Mouse (Mus musculus): ENCODE data around the gene Pclo. TPM values are rescaled to one million over a fixed set of nuclear protein-coding genes. Genes with fewer than 3 reads are reported as not detected.

Pclo gene
- total and polyA plus RNA-seq, 3 experiments: 0.13 to 0.25 (median 0.14) TPM

DNA sequence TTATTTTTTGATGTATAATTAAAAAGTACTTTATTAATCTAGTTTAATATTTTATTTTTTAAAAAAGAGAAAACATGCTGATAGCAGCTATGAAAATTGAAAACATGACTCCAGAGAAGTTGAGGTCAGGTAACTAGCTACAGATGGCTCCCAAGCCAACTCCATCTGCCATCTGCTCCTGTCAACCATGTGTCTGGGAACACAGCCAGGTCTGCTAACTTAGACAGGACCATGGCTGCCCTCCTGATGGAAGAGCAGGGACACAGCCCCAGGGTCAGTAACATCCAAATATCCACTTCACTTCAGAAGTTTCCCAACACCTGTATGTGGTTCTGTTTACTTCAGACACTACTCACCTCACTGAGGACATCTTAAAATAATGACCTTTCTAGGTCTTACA lies 236.2 kb downstream of the Pclo start:
- H3K27ac ChIP-seq: no peak overlapping the region
- no peaks in the 10 kb centered on the region for H3K4me1 ChIP-seq (ENCODE audit: control insufficient read depth, insufficient read depth, low read length)
- intact Hi-C loops (cut with DNase I): no loop called here
- H3K9ac ChIP-seq (ENCODE audit: low read depth, low read length): no peak overlapping the region
- no peaks in the 10 kb centered on the region for H3K27me3 ChIP-seq (ENCODE audit: control insufficient read depth, insufficient read depth, low read length)
- H3K36me3 ChIP-seq (ENCODE audit: control insufficient read depth, insufficient read depth, low read length): no peaks in the 10 kb centered on the region
- DNase-seq: no peak
- H3K4me3 ChIP-seq: no peak overlapping the region
- TF ChIP-seq POLR2A (IDR thresholded peaks at IDR 0.05; ENCODE audit: insufficient read depth, low read depth, low read length) (no peak), CTCF (IDR thresholded peaks at IDR 0.05) (no peak), EP300 (IDR thresholded peaks at IDR 0.05; ENCODE audit: insufficient read depth, low read depth, low read length) (no peak)
- H3K79me2 ChIP-seq (replicated peaks; ENCODE audit: control insufficient read depth, insufficient read depth, low read length): no peaks in the 10 kb centered on the region

- 77% methylated on average over 11 of the region's 11 CpGs for WGBS
Measured at GRCm38 (mm10) chr5:14766686-14767085, 252.0 kb downstream of the Pclo start.

GRCm38 (mm10) chr5:14782362-14783082 lies 267.8 kb downstream of the Pclo start:
- Histone ChIP-seq H3K9ac (ENCODE audit: low read depth, low read length) (no peak overlapping the region), H3K27ac (no peak overlapping the region), H3K4me1 (ENCODE audit: control insufficient read depth, insufficient read depth, low read length) (no peaks in the 10 kb centered on the region), H3K4me3 (no peak overlapping the region), H3K36me3 (ENCODE audit: control insufficient read depth, insufficient read depth, low read length) (no peaks in the 10 kb centered on the region), H3K27me3 (ENCODE audit: control insufficient read depth, insufficient read depth, low read length) (no peaks in the 10 kb centered on the region), H3K79me2 (replicated peaks; ENCODE audit: control insufficient read depth, insufficient read depth, low read length) (no peaks in the 10 kb centered on the region)
- TF ChIP-seq EP300 (IDR thresholded peaks at IDR 0.05; ENCODE audit: insufficient read depth, low read depth, low read length): no peak
- no peak for TF ChIP-seq CTCF (IDR thresholded peaks at IDR 0.05)
- TF ChIP-seq POLR2A (IDR thresholded peaks at IDR 0.05; ENCODE audit: insufficient read depth, low read depth, low read length): no peak
- intact Hi-C loops (cut with DNase I): no loop called here
- 34% methylated on average over 1 of the region's 1 CpGs for WGBS
- no peak for DNase-seq

More at GRCm38 (mm10) chr5:14766686-14767085, 252.0 kb downstream of the Pclo start:
- no peaks in the 10 kb centered on the region for H3K79me2 ChIP-seq (replicated peaks; ENCODE audit: control insufficient read depth, insufficient read depth, low read length)
- intact Hi-C loops (cut with DNase I): no loop called here
- H3K27ac ChIP-seq: no peak overlapping the region
- DNase-seq: no peak
- no peaks in the 10 kb centered on the region for H3K4me1 ChIP-seq (ENCODE audit: control insufficient read depth, insufficient read depth, low read length)
- no peaks in the 10 kb centered on the region for H3K36me3 ChIP-seq (ENCODE audit: control insufficient read depth, insufficient read depth, low read length)
- H3K9ac ChIP-seq (ENCODE audit: low read depth, low read length): no peak overlapping the region
- H3K4me3 ChIP-seq: no peak overlapping the region
- TF ChIP-seq EP300 (IDR thresholded peaks at IDR 0.05; ENCODE audit: insufficient read depth, low read depth, low read length): no peak
- no peak for TF ChIP-seq POLR2A (IDR thresholded peaks at IDR 0.05; ENCODE audit: insufficient read depth, low read depth, low read length)
- TF ChIP-seq CTCF (IDR thresholded peaks at IDR 0.05): no peak
- H3K27me3 ChIP-seq (ENCODE audit: control insufficient read depth, insufficient read depth, low read length): no peaks in the 10 kb centered on the region

GRCm38 (mm10) chr5:14793891-14794290 lies 279.2 kb downstream of the Pclo start:
- H3K79me2 ChIP-seq (replicated peaks; ENCODE audit: control insufficient read depth, insufficient read depth, low read length): no peaks in the 10 kb centered on the region
- H3K9ac ChIP-seq (ENCODE audit: low read depth, low read length): no peak overlapping the region
- no peak overlapping the region for H3K27ac ChIP-seq
- no peaks in the 10 kb centered on the region for H3K36me3 ChIP-seq (ENCODE audit: control insufficient read depth, insufficient read depth, low read length)
- no peak for TF ChIP-seq EP300 (IDR thresholded peaks at IDR 0.05; ENCODE audit: insufficient read depth, low read depth, low read length)
- TF ChIP-seq CTCF (IDR thresholded peaks at IDR 0.05): no peak
- TF ChIP-seq POLR2A (IDR thresholded peaks at IDR 0.05; ENCODE audit: insufficient read depth, low read depth, low read length): no peak
- no peaks in the 10 kb centered on the region for H3K27me3 ChIP-seq (ENCODE audit: control insufficient read depth, insufficient read depth, low read length)
- no peaks in the 10 kb centered on the region for H3K4me1 ChIP-seq (ENCODE audit: control insufficient read depth, insufficient read depth, low read length)
- H3K4me3 ChIP-seq: no peak overlapping the region
- 81% methylated on average over 9 of the region's 9 CpGs for WGBS
- intact Hi-C loops (cut with DNase I): no loop called here
- DNase-seq: no peak

GRCm38 (mm10) chr5:14807136-14807535 lies 292.4 kb downstream of the Pclo start:
- no peak overlapping the region for H3K27ac ChIP-seq
- 2% methylated on average over 6 of the region's 6 CpGs for WGBS
- intact Hi-C loops (cut with DNase I): no loop called here
- H3K9ac ChIP-seq (ENCODE audit: low read depth, low read length): no peak overlapping the region
- TF ChIP-seq CTCF (IDR thresholded peaks at IDR 0.05) (peak; percentile 63), EP300 (IDR thresholded peaks at IDR 0.05; ENCODE audit: insufficient read depth, low read depth, low read length) (no peak)
- H3K4me3 ChIP-seq: no peak overlapping the region
- no peaks in the 10 kb centered on the region for H3K36me3 ChIP-seq (ENCODE audit: control insufficient read depth, insufficient read depth, low read length)
- H3K4me1 ChIP-seq (ENCODE audit: control insufficient read depth, insufficient read depth, low read length): no peaks in the 10 kb centered on the region
- H3K27me3 ChIP-seq (ENCODE audit: control insufficient read depth, insufficient read depth, low read length): no peaks in the 10 kb centered on the region
- no peak for DNase-seq
- H3K79me2 ChIP-seq (replicated peaks; ENCODE audit: control insufficient read depth, insufficient read depth, low read length): no peaks in the 10 kb centered on the region

DNA sequence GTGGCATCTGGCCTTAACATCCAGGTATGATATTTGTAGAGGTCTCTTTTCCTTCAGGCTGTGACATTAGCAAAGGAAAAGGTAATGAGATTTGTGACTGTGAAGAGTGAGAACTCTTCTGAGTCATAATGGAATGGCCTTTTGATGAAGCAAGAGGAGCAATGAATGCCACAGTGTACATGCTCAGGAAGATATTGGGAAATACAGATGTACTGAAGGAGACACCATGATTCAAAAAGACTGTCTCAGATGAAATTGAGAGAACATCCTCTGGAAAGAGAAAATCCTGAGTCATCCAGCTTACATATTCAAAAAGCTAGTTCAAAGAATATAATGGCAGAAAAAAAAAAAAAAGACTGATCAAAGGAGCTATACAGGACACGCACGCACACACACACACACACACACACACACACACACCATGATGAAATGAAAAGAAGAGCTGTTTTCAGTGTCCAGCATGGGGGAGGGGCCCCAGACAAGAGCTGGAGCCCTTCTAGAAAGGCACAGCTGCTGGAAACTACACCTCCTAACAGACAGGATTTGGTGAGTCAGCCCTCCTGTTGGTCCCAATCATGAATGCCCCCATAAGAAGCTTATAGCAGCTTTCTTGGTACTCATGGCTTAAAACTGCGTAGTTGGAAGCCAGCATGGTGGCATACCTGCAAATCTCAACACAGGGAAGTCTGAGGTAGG lies 318.6 kb downstream of the Pclo start:
- intact Hi-C loops (cut with DNase I): no loop called here
- no peak overlapping the region for H3K27ac ChIP-seq
- DNase-seq: no peak
- 63% methylated on average over 3 of the region's 3 CpGs for WGBS
- no peak overlapping the region for H3K4me3 ChIP-seq
- H3K79me2 ChIP-seq (replicated peaks; ENCODE audit: control insufficient read depth, insufficient read depth, low read length): no peaks in the 10 kb centered on the region
- TF ChIP-seq POLR2A (IDR thresholded peaks at IDR 0.05; ENCODE audit: insufficient read depth, low read depth, low read length) (no peak), CTCF (IDR thresholded peaks at IDR 0.05) (no peak), EP300 (IDR thresholded peaks at IDR 0.05; ENCODE audit: insufficient read depth, low read depth, low read length) (no peak)
- no peaks in the 10 kb centered on the region for H3K36me3 ChIP-seq (ENCODE audit: control insufficient read depth, insufficient read depth, low read length)
- no peaks in the 10 kb centered on the region for H3K4me1 ChIP-seq (ENCODE audit: control insufficient read depth, insufficient read depth, low read length)
- no peak overlapping the region for H3K9ac ChIP-seq (ENCODE audit: low read depth, low read length)
- no peaks in the 10 kb centered on the region for H3K27me3 ChIP-seq (ENCODE audit: control insufficient read depth, insufficient read depth, low read length)

Measured in heart, adult 2 months (tissue).